Mouse (Mus musculus): ENCODE data around the gene Tcp11l2. TPM values are rescaled to one million over a fixed set of nuclear protein-coding genes. Genes with fewer than 3 reads are reported as not detected.
A peak's percentile ranks its signal among the peaks of the same experiment; 100 is the strongest.

The Tcp11l2 gene
- total RNA-seq (2021): 10 to 100 TPM; 15.2 to 17.2 TPM
- long read RNA-seq, transcript Tcp11l2-201 (10 exons, 2,725 nt): major isoform, 12 of 19 reads
- long read RNA-seq, partial matches to known transcripts: 4 of 19 reads
- long read RNA-seq, other reads (novel, unspliced or antisense): 3 of 19 reads

DNA sequence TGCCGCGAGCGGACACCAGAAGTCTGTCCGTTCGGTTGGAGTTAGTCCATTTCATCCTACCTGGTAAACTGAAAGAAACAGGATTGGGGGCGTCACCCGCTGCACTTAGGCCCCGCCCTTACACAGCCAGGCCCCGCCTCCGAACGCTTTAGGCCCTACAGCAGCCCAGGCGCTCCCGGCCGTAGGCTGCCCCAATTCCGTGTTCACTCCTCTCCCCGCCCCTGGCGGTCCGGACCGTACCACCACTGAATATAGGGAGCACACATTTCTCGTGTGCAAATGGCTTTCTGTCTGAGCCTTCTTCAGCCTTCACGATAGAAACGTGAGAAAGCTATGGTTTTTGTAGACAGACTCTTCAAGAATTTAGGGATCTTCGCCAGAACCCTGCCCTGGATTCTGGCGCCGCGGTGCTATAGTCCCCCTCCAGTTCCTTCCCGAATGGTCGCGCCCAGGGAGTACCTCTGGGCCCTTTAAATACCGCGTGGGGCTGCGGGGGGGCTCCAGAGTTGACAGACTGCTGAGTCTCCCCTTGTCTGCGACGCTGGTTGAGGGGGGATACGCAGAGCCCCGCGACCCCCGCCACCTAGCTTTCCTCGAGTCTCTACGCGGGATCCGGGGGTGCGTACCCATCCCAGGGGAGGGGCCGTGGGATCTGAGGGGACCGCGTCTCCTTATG is at the start of gene Tcp11l2:
Gene Tcp11l2 (plus strand): TSS at position 232 of the 676 bp plus-strand sequence.
- peak; percentile 90 to 93 for DNase-seq (ENCODE audit: low spot score in 2 of 2)

DNA sequence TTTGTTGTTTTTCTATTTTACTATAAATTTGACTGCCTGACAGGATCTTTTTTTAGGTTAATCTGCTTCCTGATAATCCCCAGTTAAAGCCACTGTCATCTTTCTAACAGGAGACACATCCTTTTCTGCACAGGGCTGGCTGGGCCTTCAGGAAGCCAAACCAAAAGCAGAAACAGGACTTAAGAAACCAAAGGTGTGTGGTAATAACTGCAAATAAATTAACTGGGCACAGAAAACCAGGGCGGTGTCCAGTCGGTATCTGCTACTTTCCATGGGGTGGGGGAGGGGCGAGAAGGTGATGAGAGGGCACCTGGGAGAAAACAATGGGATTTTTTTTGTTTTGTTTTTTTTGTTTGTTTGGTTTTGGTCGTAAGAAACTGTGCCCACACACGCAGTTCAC is 49.4 kb upstream of the Tcp11l2 start:
- DNase-seq (ENCODE audit: low spot score in 2 of 2): no peak

DNA sequence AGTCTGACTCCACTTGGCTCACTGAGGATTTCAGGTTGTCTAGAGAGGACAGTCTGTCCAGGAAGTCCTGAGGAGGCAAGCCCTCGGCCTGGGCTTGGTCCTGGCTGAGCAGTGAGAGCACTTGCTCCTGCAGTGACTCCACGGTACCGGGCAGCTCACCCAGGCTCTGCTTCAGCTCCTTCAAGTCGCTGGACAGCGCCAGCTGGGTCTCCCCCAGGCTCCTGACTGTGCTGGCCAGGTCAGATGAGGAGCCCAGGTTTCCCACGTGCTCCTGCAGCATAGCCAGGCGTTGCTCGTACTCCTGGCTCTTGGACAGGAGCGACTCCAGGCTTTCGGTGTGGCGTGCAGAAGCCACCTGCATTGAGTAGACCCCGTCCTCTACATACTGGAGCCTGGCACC is 48.8 kb upstream of the Tcp11l2 start:
- DNase-seq (ENCODE audit: low spot score in 2 of 2): no peak

DNA sequence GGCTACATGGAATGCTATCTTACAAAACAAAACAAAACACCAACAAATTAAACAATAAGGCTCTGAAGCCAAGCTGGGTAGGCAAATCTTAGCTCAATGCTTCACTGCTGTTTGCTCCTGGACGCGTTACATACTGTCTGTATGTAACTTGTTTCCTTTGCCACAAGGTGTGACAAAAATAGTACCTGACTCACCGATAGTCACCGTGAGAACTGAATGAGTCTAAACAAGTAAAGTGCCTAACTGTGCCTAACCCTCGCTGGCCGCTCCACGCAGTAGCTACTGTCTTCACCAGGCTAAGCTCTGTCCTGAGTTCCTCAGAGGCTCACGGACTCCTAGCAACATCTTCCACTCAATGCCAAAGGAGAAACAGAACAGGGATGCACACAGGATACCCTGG is 46.0 kb upstream of the Tcp11l2 start:
- no peak for DNase-seq (ENCODE audit: low spot score in 2 of 2)

DNA sequence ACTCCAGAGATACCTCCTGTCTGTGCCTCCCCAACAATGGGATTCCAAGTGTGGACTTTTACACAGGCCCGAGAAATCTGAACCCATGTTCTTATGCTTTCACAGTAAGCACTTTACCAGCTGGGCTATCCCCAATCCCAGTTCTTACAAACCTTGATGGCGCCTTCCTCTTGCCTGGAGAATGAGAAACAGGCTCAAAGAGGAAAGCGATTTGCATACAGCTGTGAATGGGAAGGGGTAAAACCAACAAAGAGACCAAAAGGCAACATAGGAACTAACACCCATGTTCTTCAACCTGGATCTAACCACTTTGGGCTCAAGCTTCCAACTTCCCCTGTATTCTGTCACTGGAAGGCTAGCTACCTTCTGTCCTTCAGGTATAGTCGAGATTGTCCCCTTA is 44.9 kb upstream of the Tcp11l2 start:
- DNase-seq (ENCODE audit: low spot score in 2 of 2): no peak

DNA sequence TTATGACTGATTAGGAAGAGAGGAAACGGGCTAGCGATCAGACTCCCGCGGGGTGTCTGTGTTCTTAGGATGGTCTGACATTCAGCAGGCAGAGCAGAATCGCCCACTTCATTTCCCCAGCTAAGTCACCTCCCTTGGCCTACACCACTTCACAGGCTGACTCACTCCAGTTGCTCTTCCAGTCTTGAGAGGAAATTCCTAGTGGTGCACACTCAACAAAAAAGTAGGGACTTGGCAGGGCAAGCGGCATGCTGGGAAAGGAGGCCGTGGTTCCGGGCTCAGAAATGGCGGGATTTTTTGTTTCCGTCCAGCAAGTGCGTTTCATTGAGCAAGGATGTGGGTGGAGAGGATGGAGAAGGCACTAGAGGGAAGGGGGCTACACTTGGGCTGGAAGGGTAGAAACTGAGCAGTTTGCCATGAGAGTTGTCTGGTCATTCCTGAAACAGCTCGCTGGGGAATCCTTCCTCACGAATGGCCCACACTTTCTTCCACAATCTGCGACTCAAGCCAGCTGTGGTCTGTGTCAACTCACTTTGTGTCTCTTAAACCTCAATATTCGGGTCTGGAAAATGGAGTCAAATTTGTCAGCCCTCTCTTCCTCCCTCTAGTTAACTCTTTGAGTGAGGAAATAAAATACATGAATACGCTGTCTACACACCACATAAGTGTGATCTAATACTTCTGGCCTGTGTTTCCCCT is 44.1 kb upstream of the Tcp11l2 start:
- DNase-seq (ENCODE audit: low spot score in 2 of 2): no peak

DNA sequence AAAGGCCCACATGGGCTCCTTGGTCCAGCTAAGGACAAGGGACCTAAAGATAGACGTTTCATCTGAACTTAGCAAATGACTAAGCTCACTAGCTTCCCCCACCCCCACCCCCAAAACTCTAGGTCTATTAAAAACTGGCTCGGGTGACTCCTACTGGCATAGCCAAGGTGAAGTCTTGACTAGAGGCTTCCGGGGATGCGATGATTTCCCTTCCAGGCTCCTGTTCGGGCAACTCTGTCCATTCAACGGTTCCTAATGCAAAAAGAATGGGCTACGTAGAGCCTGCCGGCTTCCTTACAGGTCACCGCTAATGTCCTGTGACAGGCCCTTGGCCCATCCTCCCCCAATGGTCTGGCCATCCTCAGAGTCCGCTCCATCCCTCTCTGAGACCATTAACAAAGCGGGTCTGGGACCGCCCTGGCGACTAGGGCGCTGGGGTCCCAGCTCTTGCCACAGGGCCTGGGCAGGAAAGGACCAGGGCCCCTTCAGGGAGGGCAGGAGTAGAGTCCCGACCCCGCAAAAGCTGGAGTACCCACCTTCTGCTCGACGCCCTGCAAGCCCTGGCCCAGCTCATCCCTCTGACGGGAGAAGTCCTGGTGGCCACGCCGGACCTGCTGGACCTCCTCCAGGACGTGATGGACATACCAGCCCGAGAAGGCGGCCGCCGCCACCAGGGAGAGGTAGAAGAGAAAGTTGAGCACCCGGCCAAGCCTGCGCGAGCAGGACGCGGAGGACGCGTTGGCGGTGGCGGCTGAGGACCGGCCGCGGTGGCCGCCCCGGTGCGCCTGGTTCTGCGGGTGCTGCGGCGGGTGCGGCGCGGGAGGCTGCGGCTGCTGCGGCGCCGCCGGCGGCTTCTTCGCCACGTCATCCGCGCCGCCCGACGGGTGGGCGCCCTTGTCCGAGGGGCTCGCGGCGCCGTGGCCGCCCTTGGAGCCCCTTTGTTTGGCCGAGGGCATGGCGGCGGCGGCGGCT is 43.2 kb upstream of the Tcp11l2 start:
- DNase-seq (ENCODE audit: low spot score in 2 of 2): peak; percentile 48 to 59

DNA sequence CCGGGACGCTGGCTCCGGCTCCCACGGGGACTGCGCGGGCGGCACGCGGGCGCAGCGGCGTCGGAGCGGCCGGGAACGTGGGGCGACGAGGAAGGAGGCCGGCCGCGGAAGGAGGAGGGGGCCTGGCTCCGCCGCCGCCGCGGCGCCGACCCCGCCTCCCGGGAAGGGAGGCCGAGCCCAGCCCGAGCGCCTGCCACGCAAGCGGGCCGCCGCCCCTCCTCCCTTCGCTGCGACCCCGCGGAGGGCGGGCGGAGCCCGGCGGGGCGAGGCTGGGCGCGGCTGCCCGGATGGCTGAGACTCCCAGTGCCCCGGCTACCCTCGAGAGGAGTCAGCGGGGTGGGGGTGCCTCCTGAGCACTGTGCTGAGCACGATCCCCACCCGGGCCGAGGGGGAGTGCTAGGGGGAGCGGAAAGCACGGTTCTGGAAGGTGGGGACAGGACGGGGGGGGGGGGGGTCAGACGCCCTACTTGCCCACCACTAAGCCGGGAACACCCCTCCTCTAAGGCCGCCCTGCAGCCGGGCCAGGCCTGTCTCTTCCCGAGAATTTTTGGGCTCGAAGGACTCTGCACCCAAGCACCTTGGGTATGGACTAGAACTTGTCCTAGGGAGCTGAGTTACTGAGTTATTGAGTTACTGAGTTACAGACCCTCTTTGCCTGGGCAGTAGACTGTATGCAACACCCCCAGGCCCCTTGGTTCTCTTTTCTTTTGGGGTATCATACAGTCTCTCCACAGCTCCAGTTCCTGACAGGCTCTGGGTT is 42.3 kb upstream of the Tcp11l2 start, which contains the start of gene Ckap4:
Gene Ckap4 (minus strand): TSS at position 151 of the 760 bp plus-strand sequence.
- peak; percentile 40 to 69 for DNase-seq (ENCODE audit: low spot score in 2 of 2)

DNA sequence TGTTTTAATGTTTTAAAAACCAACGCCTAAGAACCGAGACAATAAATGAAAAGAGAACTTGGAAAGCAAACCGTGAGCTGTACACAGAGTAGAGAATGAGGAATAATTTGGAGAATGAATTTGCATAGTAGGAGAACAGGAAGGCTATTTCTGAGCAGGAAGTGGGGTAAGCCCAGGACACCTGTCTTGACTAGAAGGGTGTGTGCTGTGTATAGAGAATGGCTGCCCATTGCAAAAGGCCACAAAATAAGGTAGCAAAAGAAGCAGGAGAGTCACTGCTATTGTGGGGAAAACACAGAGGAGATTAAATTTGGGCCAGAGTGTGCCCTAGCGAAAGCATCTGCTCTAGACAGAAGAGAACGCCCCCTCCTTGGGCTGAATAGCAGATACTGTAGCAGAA is 41.0 kb upstream of the Tcp11l2 start:
- DNase-seq (ENCODE audit: low spot score in 2 of 2): no peak

DNA sequence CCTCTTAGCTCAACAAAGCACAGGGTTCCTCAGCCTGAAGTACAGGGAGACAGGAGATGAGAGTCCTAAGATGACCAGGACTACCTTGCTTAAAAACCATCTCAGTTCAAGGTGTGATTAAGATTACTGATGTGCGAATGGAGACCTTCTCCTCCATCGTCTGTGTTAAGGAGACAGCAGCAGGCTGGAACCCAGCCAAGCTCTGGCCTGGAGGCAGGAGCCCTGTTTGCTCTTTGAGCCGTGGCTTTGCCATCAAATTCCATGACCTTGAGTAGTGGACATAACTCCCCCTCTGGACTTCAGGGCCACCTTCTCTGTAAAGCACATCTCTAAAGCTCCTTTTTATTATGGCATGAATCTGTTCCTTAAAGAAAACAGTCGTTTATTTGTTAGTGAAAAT is 40.6 kb upstream of the Tcp11l2 start:
- DNase-seq (ENCODE audit: low spot score in 2 of 2): no peak

DNA sequence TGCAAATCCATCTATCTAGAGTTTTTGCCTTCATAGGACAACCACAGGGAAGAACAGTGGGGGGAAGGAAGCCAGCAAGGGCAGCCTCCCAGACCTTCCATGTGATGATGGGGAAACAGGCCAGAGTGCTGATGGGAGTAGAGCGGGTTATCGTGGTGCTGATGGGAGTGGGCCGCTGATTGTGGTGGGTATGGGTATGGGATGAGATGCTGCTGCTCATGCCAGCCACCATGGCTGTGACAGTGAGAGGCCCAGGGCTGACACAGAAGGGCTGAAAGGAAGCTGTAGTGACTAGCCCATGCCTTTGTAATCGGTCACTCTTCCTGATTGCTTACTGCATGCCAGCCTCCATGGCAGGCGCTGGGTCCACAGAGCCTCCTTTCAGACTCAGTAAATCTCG is 36.8 kb upstream of the Tcp11l2 start:
- no peak for DNase-seq (ENCODE audit: low spot score in 2 of 2)

DNA sequence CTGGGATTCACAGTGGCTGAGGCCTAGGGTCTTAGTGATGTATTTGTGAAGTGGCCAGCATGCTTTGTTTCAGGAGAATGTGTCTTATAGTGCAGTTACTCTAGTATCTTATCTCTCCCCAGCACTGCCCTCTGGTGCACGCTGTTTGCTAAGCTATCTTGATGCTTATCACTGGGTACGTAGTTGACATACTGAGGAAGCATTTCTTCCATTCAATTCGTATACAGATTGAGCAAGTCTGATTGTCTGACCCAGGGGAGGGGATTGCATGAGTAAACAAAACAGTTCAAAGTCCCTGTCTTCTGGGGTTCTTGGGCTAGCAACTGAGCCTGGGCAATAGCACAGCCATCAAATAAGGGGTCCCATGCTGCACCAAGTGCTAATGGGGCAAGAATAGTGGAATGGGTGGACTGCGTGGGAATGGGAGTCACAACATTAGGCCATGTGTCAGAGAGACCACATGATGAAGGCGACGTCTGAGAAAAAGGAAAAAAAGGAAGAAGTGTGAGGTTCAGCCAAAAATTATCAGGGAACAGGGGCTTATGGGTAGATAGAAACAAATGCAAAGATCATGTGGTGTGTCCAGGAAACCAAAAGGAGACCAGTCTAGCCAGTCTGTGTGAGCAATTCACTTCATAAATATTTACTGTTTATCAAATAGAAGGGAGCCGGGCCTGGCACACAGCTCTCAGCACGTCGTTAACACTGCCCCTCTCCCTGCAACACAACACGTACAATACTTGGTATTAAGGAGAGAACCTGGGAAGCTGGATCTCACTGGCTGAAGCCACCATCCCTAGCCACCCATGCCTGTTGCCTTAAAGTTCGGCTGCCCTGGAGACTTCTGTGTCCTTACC is 33.4 kb upstream of the Tcp11l2 start:
- DNase-seq (ENCODE audit: low spot score in 2 of 2): no peak

DNA sequence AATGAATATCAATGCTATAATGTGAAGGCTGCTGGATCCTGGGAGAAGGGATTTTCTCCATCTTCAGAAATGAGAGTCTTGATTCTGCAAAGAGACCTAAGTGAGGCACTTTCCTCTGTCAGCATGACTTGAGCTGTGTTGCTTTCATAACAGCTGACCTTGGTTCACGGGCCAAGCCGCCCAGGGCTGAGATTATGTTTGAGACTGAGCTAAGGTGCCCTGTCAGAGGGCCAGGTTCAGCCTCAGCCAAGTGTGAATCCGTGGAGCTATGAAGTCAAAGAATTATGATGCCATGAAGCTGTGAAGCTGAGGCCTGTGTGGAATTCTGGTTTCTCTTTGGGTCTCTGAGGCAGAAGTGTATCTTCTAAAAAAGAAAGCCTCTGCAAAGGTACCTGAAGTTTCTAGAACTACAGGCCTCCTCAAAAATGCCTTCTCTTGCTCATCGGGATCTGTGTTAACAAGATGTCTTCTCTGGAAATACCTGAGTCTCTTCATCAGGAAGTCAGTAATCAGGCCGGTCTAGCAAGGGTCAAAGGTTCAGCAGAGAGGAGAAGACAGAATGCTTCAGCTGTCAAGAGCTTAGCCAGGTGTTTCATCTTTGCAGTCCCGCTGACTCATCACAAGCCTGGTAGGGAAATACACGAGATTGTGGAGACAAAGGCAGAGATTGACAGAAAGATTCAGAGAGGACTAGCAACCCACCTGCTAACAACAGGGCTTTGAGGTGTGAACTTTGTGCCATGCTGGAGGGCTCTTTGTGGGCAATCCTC is 31.4 kb upstream of the Tcp11l2 start:
- no peak for DNase-seq (ENCODE audit: low spot score in 2 of 2)

DNA sequence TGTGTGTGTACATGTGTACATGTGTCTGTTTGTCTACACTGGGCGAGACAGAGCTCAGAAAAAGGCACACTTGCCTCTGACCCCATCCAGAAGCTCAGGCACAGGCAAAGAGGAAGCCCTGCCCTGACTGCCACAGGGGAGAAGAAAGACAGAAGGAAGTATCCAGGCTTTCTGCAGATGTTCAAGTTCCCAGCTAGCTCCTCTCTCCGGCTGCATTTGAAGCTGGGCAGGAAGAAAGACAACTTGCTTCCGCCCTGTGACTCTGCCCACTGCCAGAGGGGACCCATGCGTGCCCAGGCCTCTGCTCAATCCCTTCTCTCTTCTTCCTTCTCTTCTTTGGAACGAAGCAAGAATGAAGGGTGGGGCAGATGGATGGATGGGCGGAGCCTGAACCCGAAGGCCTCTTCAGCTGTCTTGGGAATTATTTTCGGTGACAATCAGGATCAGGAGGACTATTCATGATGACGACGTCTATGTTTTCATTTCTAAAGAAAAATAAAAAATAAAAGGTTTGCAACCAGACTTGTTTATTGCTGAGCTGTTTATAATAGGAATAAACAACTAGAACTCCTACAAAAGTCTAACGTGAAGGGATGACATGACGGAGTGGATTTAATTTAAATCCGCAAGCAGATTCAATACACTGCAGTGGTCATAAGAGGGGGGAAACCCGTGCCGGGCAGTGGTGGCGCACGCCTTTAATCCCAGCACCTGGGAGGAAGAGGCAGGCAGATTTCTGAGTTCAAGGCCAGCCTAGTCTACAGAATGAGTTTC is 27.1 kb upstream of the Tcp11l2 start:
- no peak for DNase-seq (ENCODE audit: low spot score in 2 of 2)

DNA sequence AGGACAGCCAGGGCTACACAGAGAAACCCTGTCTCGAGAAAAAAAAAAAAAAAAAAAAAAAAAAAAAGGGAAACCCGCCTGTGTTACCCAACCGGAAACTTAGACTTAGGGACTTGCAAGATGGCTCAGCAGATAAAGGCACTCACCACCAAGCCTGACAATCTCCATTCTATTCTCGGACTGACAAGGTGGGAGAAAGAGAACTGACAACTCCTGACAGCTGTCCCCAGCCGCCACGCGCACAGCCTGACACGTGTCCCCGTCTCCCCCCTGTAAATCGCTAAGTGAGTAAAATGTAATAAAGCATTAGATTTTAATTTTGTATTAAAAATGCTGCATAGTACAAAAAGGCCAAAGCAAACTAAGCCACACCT is 26.5 kb upstream of the Tcp11l2 start:
- no peak for DNase-seq (ENCODE audit: low spot score in 2 of 2)

DNA sequence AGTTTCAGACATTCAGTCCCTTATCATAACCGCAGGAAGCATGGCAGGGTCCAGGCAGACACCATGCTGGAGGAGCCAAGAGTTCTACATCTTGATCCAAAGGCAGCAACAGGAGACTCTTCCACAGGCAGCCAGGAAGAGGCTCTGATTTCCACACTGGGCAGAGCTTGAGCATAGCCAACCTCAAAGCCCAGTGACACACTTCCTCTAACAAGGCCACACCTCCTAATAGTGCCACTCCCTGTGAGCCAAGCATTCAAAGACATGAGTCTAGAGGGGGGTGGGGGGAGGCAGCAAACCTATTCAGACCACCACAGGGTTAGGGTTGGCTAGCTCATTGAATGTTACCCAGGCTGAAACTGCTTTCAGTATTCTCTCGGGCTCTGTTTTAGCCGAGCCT is 24.6 kb upstream of the Tcp11l2 start:
- DNase-seq (ENCODE audit: low spot score in 2 of 2): no peak

DNA sequence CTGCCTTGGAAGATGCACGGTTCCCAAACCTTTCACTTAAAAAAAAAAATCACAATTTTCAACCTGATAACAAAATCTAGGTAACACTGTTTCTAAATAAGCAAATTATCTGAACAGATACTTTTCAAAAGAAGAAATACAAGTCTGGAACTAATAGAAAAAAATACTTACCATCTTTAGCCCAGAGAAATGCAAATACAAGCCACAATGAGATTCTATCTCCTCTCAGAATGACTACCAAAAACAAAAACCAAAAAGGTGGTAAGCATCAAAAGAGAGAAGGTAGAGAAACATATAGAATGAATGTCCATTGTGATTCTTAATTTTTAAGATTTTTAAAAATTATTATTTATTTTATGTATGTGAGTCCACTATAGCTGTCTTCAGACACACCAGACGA is 23.9 kb upstream of the Tcp11l2 start:
- no peak for DNase-seq (ENCODE audit: low spot score in 2 of 2)

DNA sequence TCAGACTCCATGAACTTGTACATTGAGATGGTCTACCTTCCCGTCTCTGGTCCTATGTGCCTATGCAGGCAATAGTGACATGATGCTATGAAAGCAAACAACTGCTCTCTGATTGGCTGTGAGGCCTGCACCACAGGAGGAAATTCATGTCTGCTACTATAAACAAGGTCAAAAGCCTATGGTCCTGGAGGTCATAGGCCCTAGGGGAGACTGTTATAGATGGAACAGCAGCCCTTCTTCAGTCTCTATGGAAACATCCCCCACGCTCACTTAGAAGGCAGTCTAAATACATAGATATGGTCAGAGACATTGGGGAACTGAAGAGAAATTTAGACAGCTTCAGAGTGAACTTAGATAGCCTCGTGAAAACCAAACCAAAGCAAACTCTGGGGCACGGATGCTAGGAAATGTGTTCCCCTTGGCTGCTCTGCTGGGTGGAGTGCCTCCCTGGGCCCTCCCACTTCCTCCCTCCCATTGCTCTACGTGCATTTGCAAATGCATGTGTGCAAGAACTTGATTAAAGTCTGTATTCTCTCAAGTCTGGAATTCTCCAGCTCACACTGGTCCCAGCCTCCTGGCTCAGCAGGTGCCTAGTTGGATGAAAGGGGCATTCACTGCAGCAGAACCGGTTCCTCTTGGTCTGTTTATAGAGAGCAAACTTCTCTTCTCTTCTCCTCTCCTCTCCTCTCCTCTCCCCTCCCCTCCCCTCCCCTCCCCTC is 22.0 kb upstream of the Tcp11l2 start:
- DNase-seq (ENCODE audit: low spot score in 2 of 2): no peak
